Mouse (Mus musculus): ENCODE results near the gene Zfp763. TPM values are rescaled to one million over a fixed set of nuclear protein-coding genes. Genes with fewer than 3 reads are reported as not detected.
"Not testable (repeated sequence)": the region's sequence is repeated elsewhere in the genome, so short reads cannot be mapped to it uniquely, and the experiment has no call there.

Gene Zfp763
- polyA plus RNA-seq (2012; rRNA removed): 1.4 and 1.7 TPM in 2 replicates

DNA sequence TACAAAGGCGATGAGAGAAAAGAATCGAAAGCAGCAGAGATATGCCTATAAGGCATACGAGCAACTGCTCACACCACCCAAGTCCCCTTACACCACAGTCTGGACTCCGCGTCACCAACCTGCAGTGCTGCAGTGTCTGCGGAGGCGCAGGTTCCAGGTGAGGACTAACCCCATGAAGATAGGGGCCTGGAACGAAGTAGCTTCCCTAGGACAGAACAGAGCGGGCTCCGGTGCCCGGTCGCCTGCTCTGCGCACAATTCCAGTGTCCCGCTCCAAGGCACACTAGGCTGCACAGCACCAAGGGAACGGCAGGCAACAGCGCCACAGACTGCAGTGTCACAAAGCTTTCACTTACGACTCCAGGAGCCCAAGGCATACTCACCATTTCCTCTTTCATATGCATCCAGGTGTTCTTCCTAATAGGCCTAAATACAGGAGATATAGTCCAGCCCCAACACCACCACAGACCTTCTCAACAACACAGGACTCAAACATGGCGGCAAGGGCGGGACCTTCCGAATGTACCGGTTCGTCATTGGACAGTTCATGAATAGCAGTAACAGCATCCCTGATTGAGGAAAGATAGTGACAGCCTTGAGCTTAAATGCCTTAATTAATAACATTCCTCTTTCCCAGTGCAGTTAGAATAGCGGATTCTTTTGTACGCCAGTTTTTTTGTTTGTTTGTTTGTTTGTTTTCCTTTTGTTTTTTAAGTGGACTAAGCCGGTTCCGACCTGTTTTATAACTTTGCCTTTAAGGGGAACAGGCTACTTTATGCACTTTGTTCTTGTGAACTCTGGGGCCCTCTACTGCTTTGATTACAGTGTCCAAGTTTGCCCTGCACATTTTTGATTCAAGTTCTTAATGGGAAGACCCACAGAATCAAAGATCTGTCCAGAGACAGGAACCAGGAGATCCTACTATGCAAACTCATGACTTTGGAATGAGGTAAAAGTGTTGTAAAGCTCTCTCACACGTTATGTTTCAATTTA lies at the start of gene Zfp763:
Zfp763 (minus strand) TSS at position 503 of the 992 bp plus-strand sequence.
- DNase-seq (ENCODE audit: low read depth): peak; percentile 50

DNA sequence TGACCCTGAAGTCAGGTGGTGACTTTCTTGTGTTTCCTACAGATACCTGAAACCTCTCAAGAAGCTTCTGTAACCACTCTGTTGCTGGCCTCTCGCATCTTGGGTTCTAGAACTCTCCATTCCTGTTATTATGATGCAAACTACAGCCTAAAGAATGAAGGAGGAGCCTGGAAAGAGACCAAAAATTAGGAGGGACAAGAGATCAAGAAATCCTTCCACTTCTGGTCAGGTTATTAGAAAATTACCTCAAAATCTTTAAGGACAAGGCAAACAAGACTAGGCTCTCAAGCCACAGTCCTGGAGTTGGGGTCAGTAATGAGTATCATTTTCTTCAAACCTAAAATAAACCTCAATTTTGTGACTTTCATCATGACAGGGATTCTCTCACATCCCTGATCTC lies 34.8 kb upstream of the Zfp763 start, which contains the start of gene 4921501E09Rik:
4921501E09Rik (minus strand) TSS at position 101 of the 400 bp plus-strand sequence.
- no peak for DNase-seq (ENCODE audit: low read depth)

DNA sequence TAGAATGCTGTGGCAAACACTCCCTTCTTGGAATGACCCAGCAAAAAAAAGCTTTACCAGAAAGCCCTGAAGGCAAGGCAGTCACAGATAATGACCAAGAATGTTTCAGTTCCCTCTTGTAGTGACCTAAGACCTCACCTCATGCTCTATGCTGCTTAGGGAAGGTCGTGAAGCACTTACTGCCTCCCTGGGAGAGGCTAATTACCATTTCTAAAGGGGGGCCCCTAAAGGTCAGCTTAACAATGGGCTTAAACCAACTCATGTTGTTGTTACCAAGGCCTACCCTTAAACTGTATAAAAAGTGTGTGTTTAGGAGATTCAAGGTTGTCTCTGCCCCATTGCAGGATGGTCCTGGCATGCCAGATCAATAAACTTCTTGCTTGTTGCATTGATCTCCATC lies 29.8 kb upstream of the Zfp763 start:
- no peak for DNase-seq (ENCODE audit: low read depth)

DNA sequence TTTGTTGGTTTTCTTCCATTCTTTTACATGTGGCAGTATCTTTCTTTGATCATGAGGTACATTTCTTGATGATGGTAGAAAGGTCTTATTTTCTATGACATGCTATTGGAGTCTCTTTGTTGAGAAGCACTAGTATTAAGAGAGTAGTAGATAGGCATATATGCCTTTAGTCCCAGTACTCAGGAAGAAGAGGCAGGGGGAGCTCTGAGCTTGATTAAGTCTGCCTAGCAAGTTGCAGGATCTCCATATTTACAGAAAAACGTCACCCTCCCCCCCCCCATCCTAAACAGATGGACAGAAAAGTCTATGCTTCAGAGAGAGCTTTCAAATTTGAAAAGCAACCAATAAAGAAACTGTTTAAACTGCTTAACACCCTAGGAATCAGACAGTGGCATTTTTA lies 25.6 kb upstream of the Zfp763 start:
- no peak for DNase-seq (ENCODE audit: low read depth)

DNA sequence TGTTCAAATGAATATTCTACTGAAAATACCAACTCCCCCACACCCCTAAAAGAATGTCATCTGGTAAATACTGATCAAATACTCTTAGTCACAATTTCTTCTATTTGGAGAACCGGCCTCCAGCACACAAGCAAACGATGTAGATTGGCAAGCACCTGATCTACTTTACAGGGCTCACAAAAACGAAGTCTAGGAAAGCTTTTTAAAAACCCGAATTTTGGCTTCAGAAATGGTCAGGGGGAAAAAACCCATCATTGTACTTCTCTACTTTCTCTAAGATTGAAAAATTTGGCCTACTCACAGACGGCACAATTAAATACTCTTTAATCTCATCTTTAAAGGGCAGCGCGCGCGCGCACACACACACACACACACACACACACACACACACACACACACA lies 826 bp downstream of the Zfp763 start:
- DNase-seq (ENCODE audit: low read depth): no peak

DNA sequence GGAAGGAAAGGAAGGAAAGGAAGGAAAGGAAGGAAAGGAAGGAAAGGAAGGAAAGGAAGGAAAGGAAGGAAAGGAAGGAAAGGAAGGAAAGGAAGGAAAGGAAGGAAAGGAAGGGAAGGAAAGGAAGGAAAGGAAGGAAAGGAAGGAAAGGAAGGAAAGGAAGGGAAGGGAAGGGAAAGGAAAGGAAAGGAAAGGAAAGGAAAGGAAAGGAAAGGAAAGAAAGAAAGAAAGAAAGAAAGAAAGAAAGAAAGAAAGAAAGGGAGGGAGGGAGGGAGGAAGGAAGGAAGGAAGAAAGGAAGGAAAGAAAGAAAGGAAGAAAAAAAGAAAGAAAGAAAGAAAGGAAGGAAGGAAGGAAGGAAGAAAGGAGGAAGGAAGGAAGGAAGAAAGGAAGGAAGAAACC lies 12.8 kb downstream of the Zfp763 start:
- not testable (repeated sequence) for DNase-seq (ENCODE audit: low read depth)

DNA sequence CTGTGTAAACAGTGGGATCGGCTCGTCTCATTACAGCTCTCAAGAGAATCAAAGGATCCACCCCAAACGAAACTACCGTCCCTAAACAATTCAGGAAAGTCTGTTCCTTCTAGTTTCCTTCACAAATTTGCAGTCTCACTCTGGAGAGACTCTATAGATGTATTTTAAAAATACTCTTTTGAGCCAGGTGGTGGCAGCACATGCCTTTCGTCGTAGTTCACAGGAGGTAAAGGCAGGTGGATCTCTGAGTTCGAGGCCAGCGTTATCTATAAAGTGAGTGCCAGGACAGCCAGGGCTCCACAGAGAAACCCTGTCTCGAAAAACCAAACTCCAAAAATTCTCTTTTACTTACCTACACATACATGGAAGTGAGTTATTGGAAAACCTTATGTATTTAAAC lies 24.9 kb downstream of the Zfp763 start:
- no peak for DNase-seq (ENCODE audit: low read depth)

DNA sequence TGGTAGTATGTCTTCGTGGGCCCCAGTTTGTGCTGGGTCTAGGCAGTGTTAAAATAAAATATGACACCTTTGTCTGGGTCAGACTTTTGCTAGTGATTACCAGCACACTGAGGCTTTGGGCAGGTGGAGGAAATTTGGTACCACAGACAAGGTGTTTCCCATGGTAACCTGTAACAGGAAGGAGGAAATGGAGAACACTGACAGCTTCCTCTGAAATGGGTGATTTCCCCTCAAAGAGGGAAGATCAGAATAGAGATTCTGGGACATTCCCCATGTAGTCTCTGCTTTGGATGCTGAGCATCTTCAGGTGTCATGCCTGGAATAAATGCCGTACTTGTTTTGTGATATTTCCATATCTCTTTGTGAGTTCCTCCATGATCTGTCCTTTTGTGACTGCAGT lies 34.7 kb downstream of the Zfp763 start:
- no peak for DNase-seq (ENCODE audit: low read depth)

DNA sequence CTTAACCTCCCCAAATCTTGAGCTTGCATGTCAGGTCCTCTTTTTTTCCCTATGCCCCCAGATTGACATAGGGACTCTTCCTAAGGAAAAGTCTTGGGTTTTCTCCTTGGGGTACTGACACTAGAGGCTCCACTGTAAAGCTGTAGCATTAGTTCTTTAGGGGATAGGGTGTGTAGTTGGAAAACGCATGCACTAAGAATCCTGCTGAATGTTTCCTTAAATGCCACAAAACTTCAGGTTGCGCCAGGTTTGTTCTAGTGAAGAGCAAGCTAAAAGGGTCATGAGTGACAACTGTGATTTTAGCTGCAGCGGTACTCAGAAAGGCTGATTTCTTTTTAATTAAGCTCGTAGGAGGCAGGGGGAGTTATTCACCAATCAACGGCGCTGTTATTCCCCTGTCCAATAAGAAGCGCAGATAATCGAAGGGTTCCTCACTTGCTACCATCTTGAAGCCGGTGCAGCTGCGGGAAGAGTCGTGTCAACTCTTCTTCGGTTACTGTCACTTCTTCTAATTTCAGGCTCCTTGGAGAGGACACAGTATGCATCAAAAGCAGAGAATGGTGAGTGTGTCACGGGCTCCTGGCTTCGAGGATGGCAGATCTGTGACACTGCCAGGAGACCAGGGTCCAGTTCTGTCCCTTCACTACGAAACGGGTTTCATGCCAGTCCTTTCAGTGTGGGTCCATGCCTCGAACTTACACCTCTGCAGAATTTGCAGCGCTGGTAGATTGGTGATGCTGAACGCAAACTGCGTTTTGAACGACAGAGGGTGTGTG lies 40.3 kb downstream of the Zfp763 start, which contains the start of gene Zfp952:
Zfp952 (plus strand) TSS at position 431 of the 776 bp plus-strand sequence.
- peak; percentile 69 for DNase-seq (ENCODE audit: low read depth)

DNA sequence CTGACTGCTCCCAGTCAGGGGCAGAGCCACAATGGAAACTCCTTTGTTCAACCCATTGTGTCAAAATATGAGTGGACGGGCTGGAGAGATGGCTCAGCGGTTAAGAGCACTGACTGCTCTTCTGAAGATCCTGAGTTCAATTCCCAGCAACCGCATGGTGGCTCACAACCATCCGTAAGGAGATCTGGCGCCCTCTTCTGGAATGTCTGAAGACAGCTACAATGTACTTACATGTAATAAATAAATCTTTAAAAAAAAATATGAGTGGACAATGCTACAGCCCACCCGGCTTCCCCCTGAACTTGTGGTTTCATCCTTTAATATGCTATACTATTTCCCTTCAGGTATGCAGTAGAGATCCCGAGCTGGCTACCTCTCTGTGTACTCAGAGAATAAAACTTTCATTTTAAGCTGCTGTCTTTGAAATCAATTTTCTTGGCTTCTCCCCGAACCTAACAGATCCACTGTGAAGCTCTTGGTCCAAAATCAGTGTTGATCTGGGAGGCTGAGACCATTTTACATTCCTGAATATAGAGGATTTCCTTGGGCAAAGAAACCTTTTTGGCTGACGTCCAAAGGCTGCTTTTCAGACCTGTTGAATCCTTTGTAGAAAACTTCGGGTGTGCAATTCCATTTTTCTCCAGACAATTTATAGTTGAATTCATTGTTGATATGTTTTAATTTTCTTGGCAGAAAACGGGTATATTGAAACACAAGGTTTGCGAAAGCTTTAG lies 41.1 kb downstream of the Zfp763 start:
- DNase-seq (ENCODE audit: low read depth): no peak

DNA sequence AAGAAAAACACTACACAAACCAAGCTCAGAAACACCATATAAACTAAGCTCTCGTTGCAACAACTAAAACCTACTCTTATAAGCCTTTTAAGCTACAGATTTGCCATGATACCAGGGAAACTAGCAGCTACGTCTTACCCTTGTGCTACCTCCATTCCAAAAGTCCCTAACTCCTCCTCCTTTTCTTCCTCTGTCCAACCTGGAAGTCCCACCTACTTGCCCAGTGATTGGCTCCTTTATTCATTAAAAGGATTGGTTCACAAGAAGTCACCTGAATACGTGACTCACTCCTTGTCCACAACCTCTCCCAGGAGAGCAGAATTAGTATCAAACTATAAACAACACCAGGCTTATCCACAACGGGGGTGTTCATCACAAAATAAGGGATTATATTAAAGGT lies 46.9 kb downstream of the Zfp763 start:
- no peak for DNase-seq (ENCODE audit: low read depth)

DNA sequence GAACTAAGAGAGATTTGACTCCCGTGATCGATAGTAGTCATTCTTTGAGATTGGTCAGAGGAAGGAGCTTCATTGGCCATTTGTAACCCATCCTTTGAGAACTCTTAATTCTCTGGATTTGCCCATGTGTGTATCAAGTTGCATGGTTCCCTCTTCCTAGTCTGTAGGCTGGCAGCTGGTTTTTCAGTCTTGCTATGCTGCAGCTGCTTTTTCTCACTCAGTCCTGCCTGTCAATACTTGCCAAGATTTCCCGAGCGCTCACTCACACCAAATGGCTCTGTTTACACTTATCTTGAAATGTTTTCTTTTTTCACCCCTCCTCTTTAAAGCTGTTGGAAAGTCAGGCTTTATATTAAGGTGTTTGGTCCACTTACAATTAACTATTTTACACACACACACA lies 51.8 kb downstream of the Zfp763 start:
- DNase-seq (ENCODE audit: low read depth): no peak

Other genes with a start within 250 kb of the Zfp763 start
- 10.6 and 11.9 TPM in 2 replicates for gene Zfp871, start 245.1 kb downstream of the Zfp763 start, polyA plus RNA-seq (2012; rRNA removed)
- 0.19 and 0.33 TPM in 2 replicates for gene Zfp811, start 223.5 kb downstream of the Zfp763 start, polyA plus RNA-seq (2012; rRNA removed)
- gene Zfp799, start 203.1 kb downstream of the Zfp763 start, polyA plus RNA-seq (2012; rRNA removed): 9.4 and 10.6 TPM in 2 replicates
- 1.3 and 1.7 TPM in 2 replicates for gene Zfp870, start 141.8 kb downstream of the Zfp763 start, polyA plus RNA-seq (2012; rRNA removed)
- 0.23 and 0.55 TPM in 2 replicates for gene Cyp4f14, start 116.1 kb downstream of the Zfp763 start, polyA plus RNA-seq (2012; rRNA removed)
- 56.3 and 62.6 TPM in 2 replicates for gene Cyp4f13, start 86.0 kb downstream of the Zfp763 start, polyA plus RNA-seq (2012; rRNA removed)
- 1.2 and 1.8 TPM in 2 replicates for gene Zfp472, start 67.6 kb downstream of the Zfp763 start, polyA plus RNA-seq (2012; rRNA removed)
- gene Zfp952, start 40.3 kb downstream of the Zfp763 start, polyA plus RNA-seq (2012; rRNA removed): 3.7 and 4.7 TPM in 2 replicates
- not detected in 2 replicates for gene 4921501E09Rik, start 34.7 kb upstream of the Zfp763 start, polyA plus RNA-seq (2012; rRNA removed)
- gene Zfp563, start 55.9 kb upstream of the Zfp763 start, polyA plus RNA-seq (2012; rRNA removed): 1.8 and 2.5 TPM in 2 replicates
- 0.09 and 0.14 TPM in 2 replicates for gene Morc2b, start 106.3 kb upstream of the Zfp763 start, polyA plus RNA-seq (2012; rRNA removed)
- gene Olfr55, start 135.0 kb upstream of the Zfp763 start, polyA plus RNA-seq (2012; rRNA removed): not detected in 2 replicates
- not detected in 2 replicates for gene Olfr239, start 157.9 kb upstream of the Zfp763 start, polyA plus RNA-seq (2012; rRNA removed)
- gene Olfr1564, start 188.3 kb upstream of the Zfp763 start, polyA plus RNA-seq (2012; rRNA removed): not detected in 2 replicates
- 1.7 and 2.0 TPM in 2 replicates for gene Zfp955a, start 221.7 kb upstream of the Zfp763 start, polyA plus RNA-seq (2012; rRNA removed)
- gene Olfr63, start 231.3 kb upstream of the Zfp763 start, polyA plus RNA-seq (2012; rRNA removed): not detected in 2 replicates

Data from gonadal fat pad, adult 2 months (tissue).